Mouse (Mus musculus): ENCODE data around the gene Ndrg3.
A peak's percentile ranks its signal among the peaks of the same experiment; 100 is the strongest.

Gene Ndrg3

GRCm38 (mm10) chr2:156991470-156992319 is at the start of gene Ndrg3:
Gene Ndrg3 (minus strand): TSS chr2:156992056.
- peak; percentile 99 for DNase-seq (ENCODE audit: low read depth)

- no peak for DNase-seq (ENCODE audit: low read depth)
These were observed 49.6 kb upstream of the Ndrg3 start for GRCm38 (mm10) chr2:157041421-157041820.

GRCm38 (mm10) chr2:157040649-157041046 is 48.8 kb upstream of the Ndrg3 start:
- no peak for DNase-seq (ENCODE audit: low read depth)

- no peak for DNase-seq (ENCODE audit: low read depth)
These were observed 48.2 kb upstream of the Ndrg3 start for GRCm38 (mm10) chr2:157039900-157040648.

- no peak for DNase-seq (ENCODE audit: low read depth)
These were observed 45.4 kb upstream of the Ndrg3 start for GRCm38 (mm10) chr2:157037303-157037702.

GRCm38 (mm10) chr2:157036400-157036799 is 44.5 kb upstream of the Ndrg3 start:
- peak; percentile 34 for DNase-seq (ENCODE audit: low read depth)

GRCm38 (mm10) chr2:157035371-157035770 is 43.5 kb upstream of the Ndrg3 start:
- DNase-seq (ENCODE audit: low read depth) = no peak

GRCm38 (mm10) chr2:157030804-157031203 is 38.9 kb upstream of the Ndrg3 start:
- peak; percentile 90 for DNase-seq (ENCODE audit: low read depth)

- no peak for DNase-seq (ENCODE audit: low read depth)
These were observed 36.4 kb upstream of the Ndrg3 start for GRCm38 (mm10) chr2:157028261-157028660.

- DNase-seq (ENCODE audit: low read depth) = no peak
These were observed 35.5 kb upstream of the Ndrg3 start for GRCm38 (mm10) chr2:157027106-157028008.

GRCm38 (mm10) chr2:157021156-157021555 is 29.3 kb upstream of the Ndrg3 start:
- DNase-seq (ENCODE audit: low read depth) = no peak

GRCm38 (mm10) chr2:157019228-157019627 is 27.4 kb upstream of the Ndrg3 start:
- DNase-seq (ENCODE audit: low read depth) = no peak

- no peak for DNase-seq (ENCODE audit: low read depth)
These were observed 24.8 kb upstream of the Ndrg3 start for GRCm38 (mm10) chr2:157016529-157017270.

GRCm38 (mm10) chr2:157012341-157012740 is 20.5 kb upstream of the Ndrg3 start:
- DNase-seq (ENCODE audit: low read depth) = no peak

GRCm38 (mm10) chr2:157010634-157011310 is 18.9 kb upstream of the Ndrg3 start:
- no peak for DNase-seq (ENCODE audit: low read depth)

GRCm38 (mm10) chr2:157010121-157010520 is 18.3 kb upstream of the Ndrg3 start:
- DNase-seq (ENCODE audit: low read depth) = peak; percentile 24

GRCm38 (mm10) chr2:157008509-157008908 is 16.7 kb upstream of the Ndrg3 start:
- no peak for DNase-seq (ENCODE audit: low read depth)

- DNase-seq (ENCODE audit: low read depth) = no peak
These were observed 15.4 kb upstream of the Ndrg3 start for GRCm38 (mm10) chr2:157007234-157007596.

GRCm38 (mm10) chr2:157006511-157007233 is 14.8 kb upstream of the Ndrg3 start, which contains the start of gene Dsn1:
Gene Dsn1 (minus strand): TSS chr2:157007154.
- peak; percentile 95 for DNase-seq (ENCODE audit: low read depth)

GRCm38 (mm10) chr2:157002321-157002720 is 10.5 kb upstream of the Ndrg3 start:
- no peak for DNase-seq (ENCODE audit: low read depth)
